Mouse (Mus musculus) C2C12 (cell line): ENCODE measurements around the gene Mfsd2a.

Experiments used
- CEBPB ChIP-seq: IDR thresholded peaks from one replicate; pipeline ENCODE4 v1.6.1; 2011; ENCODE audit warnings: low read depth, mild to moderate bottlenecking, control low read depth, moderate library complexity
- CTCF ChIP-seq: IDR thresholded peaks from one replicate; pipeline ENCODE4 v1.5.1; 2011; ENCODE audit not compliant: control insufficient read depth, insufficient read depth, insufficient read length
- FOSL1 ChIP-seq: IDR thresholded peaks from one replicate; pipeline ENCODE4 v1.8.0; 2011; ENCODE audit warnings: mild to moderate bottlenecking, low read length; ENCODE audit not compliant: poor library complexity, insufficient read depth, severe bottlenecking
- MAX ChIP-seq: IDR thresholded peaks from one replicate; pipeline ENCODE4 v1.6.1; 2011; ENCODE audit warnings: mild to moderate bottlenecking, control low read depth
- MYOD1 ChIP-seq: IDR thresholded peaks from one replicate; pipeline ENCODE4 v1.6.1; 2011; ENCODE audit warnings: low read depth; ENCODE audit not compliant: control insufficient read depth, insufficient read length
- MYOG ChIP-seq: IDR thresholded peaks from one replicate; pipeline ENCODE4 v1.6.1; 2011; ENCODE audit not compliant: control insufficient read depth, insufficient read length; ENCODE audit errors: extremely low read depth
- USF1 ChIP-seq: IDR thresholded peaks from one replicate; pipeline ENCODE4 v1.6.1; 2011; ENCODE audit warnings: low read depth, mild to moderate bottlenecking, control low read depth, moderate library complexity

DNA sequence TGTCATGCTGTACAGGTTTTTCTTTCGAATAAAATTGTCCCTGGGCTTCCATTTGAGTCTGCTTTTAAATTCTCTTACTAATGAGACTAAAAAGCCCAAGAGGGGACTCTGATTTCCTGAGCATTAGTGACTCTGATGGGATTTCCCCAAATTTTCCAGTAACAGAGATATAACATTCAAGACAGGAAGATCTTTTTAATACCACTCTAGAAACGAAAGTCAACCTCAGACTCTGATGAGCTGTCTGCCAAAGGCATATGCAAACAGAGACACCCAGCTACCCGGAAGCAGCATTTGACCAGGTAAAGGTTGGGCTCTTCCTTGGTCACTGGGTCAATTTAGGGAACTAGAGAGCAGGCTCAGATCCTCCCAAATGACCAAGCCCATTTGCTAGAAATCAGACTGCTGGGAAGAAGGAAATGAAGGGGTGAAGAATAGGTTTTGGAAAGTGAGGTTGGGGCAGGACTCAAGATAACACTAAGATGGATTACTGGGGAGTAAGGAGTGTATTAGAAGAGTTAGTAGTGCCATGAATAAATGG is 27.9 kb downstream of the Mfsd2a start:
- no peak for TF ChIP-seq CTCF
- TF ChIP-seq USF1, result no peak
- no peak for TF ChIP-seq MYOD1
- TF ChIP-seq MAX, result no peak
- no peak for TF ChIP-seq CEBPB
- TF ChIP-seq MYOG, result no peak
- no peak for TF ChIP-seq FOSL1
